Mouse (Mus musculus) urinary bladder, adult 2 months (tissue): ENCODE measurements around the gene Rpa2. TPM values are rescaled to one million over a fixed set of nuclear protein-coding genes. Genes with fewer than 3 reads are reported as not detected.
A peak's percentile ranks its signal among the peaks of the same experiment; 100 is the strongest.
"Not testable (repeated sequence)": the region's sequence is repeated elsewhere in the genome, so short reads cannot be mapped to it uniquely, and the experiment has no call there.

Experiments used
- DNase-seq: peaks from one replicate; pipeline ENCODE4 v3.0.0; 2022; ENCODE audit warnings: low spot score
- polyA plus RNA-seq: library from polyadenylated mRNA; depleted of rRNA; stranded (reverse); fragments of >200 nt; gene quantifications from 2 replicates; pipeline ENCODE4 v1.2.3, GENCODE M21; 2012

Rpa2 gene
- polyA plus RNA-seq, 1 experiment, result 16.8 TPM

DNA sequence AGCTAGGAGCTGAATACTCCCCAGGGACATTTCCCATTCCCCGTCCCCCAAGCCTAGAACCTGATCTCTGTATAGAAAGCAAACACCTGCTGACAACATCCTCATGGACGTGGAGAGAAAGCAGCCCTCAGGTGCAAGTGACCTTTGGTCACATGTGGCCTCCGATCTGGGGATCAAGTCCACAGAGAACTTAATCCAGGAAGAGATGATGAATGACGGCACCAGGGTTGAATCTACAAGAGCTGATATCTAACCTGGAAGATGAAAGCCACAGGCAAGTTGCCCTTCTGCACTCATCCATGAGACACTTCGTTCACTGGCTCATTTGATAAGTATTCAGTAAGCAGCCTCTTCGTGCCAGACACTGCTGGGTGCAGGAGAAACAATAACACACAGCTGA is 5.5 kb upstream of the Rpa2 start:
- DNase-seq, result no peak

DNA sequence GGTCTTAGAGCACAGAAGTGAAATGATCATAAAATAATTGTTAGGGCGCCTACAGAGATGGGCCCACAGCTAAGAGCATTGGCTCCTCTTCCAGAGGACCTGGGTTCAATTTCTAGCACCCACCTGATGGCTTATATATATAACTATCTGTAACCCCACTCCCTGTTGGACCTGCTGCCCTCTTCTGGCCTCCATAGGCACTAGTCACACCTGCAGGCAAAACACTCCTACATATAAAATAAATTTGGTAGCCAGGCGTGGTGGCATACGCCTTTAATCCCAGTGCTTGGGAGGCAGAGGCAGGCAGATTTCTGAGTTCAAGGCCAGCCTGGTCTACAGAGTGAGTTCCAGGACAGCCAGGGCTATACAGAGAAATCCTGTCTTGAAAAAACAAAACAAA is 5.0 kb upstream of the Rpa2 start:
- DNase-seq, result not testable (repeated sequence)

- no peak for DNase-seq
Measured at GRCm38 (mm10) chr4:132771776-132772175, 3.6 kb downstream of the Rpa2 start.

DNA sequence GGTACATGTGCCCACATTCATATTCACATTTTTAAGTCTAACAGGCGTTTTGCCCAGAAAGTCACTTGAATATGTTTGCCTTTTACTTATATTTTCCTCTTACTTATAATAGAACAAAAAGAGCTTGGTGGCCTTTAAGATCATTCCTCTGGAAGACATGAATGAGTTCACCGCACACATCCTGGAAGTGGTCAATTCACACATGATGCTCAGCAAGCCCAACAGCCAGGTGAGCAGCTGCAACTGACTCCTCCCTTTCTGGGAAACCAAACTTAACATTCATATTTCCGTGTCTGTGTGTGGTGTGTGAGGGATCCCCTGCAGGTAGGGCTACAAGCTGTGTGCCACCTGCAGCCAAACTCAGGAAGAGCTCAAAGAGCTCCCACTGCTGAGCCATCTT is 6.8 kb downstream of the Rpa2 start:
- no peak for DNase-seq

- peak; percentile 44 for DNase-seq
Measured at GRCm38 (mm10) chr4:132776764-132777163, 8.6 kb downstream of the Rpa2 start.

GRCm38 (mm10) chr4:132778562-132779201 is 10.6 kb downstream of the Rpa2 start:
- DNase-seq, result no peak

DNA sequence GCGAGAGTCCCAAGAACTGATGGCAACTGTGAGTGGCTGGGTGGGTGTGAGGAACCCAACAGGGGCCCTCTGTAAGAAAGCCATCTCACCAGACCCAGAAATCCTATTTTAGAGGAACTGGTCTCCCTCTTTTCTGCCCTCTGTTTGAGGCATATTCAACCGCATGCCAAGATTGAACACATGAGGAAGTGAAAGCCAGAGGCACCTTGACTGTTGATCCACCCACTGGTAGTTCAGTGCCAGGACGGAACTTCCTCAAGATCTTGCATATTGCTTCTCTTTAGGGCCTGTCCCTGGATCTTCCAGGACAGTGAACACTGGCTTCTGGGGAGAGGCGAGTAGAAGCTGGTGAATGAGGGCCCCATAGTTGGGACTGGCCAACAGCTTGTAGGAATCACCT is 12.2 kb downstream of the Rpa2 start:
- no peak for DNase-seq

DNA sequence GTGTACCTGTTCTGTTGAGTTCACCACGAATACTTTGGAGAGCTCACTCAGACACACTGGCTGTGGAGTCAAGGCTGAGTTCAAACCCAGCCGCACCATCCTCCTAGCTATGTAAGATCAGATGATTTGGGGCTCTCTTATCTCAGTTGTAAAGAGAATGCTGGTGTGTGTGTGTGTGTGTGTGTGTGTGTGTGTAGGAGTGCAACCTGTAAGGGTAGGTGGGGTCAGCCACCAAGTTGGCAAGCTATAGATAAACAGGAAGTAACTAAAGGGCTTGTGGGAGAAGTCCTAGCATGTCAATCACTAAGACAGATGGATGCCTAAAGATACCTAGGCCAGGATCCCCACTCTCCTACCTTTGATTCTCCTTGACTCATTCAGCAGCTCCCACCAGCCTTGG is 15.6 kb downstream of the Rpa2 start:
- no peak for DNase-seq

DNA sequence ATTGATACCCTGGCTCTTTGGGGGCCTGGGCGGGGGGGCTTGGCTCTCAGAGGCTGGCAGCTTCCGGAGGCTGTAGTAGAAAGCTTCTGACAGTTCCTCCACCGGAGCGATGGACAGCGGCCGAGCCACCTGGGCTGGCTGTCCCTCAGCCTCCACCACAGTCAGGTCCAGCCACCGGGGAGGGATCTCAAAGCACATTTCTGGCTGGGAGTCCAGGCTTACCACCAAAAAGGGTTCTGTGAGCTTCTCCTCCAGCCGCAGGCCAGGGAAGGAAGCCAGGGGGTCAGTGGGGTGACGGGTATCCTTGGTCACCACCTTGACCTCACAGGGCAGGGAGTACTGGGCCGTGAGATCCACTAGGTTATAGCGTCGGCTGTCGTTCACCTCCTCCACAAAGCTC is 17.1 kb downstream of the Rpa2 start:
- DNase-seq, result no peak

DNA sequence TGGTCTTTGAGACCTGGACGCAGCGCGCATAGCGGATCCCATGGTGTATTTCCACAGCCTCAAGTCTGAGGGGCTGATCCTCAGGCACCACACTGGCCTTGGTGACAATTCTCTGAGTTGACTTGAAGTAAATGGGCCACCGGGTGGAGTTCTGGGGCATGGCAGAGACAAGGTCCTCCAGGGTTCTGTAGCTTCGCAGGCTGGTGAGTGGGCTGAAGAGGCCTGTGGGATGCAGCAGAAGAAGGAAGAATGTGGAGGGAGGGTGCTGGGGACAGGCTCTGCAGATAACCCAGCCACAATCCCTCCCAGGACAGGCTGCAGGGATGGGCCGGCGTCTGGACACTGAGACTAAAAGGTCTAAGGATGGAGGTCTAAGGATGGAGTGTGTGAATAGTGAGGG is 21.6 kb downstream of the Rpa2 start:
- DNase-seq, result no peak

GRCm38 (mm10) chr4:132793322-132794004 is 25.3 kb downstream of the Rpa2 start:
- DNase-seq, result not testable (repeated sequence)

DNA sequence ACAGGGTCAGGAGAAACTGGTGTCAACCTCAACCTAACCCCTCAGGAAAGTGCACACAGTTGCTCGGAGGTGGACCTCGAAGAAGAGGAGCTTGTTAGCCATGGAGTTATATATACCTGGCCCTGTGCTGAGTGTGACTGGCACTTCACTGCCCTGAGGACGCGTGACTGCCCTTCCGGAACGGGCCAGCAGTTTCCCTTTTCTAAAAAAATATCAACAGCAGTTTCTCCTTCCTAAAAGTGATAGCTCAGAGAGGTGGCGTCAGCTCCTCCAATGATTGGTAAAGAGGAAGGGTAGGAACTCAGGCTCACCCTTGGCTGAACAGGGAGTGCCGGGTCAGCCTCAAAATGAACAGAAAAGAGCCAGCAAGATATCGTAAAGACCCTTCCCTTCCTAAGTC is 25.9 kb downstream of the Rpa2 start:
- no peak for DNase-seq

DNA sequence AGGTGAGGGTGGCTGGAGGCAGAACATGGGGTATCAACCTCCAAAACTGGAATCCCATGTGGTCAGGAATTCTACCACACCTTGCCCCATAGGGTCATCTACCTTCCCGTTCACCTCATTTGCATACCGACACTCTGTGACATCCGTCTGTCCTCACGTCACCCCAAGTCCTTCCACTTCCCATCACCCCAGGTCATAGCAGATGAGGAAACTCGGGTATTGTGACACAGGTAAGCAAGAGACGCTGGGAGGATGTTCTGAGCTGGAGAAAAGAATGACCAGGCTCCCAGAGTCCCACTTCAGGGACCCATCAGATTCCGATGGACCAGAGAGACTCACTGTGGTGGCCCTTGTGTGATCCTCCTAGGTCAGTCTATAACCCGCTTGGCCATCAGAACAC is 26.6 kb downstream of the Rpa2 start:
- DNase-seq, result no peak

GRCm38 (mm10) chr4:132795171-132795570 is 27.0 kb downstream of the Rpa2 start:
- DNase-seq, result no peak

DNA sequence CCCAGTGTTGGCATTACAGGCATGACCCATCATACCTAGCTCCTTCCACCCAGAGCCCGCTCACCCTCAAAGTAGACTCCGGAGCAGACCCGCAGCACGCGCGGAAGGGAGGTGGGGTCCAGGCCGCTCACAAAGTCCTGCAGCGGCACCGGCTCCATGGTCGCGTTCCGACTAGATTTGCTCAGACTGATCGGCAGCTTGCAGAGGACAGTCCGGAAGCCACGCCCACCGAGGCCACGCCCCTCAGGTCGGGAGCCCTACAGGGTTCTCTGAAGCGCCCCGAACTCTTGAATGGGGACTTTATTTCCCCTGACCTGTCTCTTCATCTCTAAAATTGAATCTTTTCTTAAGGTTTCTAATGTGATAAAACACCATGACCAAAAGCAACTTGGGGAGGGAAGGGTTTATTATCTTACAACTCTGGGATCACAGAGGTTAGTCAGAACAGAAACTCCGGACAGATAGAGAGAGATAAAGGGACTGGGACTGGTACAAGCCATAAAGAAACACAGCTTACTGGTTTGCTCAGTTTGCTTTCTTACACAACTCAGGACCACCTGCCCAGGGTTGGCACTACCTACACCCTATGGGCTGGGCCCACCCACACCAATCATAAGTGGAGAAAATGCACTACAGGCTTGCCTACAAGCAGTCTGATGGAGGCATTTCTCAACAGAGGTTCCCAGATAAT is 28.2 kb downstream of the Rpa2 start, which contains the start of gene Themis2:
Themis2 (minus strand) TSS at position 192 of the 691 bp plus-strand sequence.
- peak; percentile 41 for DNase-seq

DNA sequence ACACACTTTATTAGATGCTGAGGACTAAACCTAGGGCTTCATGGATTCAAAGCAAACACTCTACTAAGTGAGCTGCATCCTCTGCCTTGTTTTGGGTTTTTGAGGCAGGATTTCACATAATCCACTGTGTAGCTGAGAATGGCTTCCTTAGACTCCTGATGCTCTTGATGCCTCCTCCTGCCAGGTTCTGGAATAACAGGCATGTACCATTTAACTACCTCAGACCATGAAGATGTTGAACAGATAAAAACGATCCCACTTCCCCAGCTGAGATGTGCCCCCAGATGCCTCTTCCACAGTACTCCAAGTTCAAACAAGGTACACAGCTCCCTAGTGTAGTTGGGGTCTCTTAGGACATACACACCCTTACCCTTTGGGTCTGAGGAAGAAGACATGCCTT is 29.3 kb downstream of the Rpa2 start:
- no peak for DNase-seq

GRCm38 (mm10) chr4:132798028-132798427 is 29.9 kb downstream of the Rpa2 start:
- DNase-seq, result no peak

GRCm38 (mm10) chr4:132798666-132799065 is 30.5 kb downstream of the Rpa2 start:
- not testable (repeated sequence) for DNase-seq

DNA sequence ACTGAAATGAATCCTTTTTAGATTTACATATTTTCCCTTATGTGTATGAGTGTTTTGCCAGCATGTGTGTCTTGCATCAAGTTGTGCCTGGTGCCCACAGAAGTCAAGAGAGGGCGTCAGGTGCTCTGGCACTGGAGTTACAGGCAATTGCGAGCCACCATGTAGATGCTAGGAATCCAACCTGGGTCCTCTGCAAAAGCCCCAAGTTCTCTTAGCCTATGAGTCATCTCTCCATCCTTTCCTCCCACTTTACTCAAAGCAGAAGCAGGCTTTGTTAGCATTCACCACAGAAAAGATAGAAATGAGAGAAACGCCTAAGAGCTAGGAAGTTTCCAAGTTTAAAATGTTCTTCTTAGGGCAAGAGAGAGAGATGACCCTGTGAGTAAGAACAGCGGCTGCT is 31.7 kb downstream of the Rpa2 start:
- DNase-seq, result no peak

GRCm38 (mm10) chr4:132801176-132802077 is 33.3 kb downstream of the Rpa2 start:
- no peak for DNase-seq

DNA sequence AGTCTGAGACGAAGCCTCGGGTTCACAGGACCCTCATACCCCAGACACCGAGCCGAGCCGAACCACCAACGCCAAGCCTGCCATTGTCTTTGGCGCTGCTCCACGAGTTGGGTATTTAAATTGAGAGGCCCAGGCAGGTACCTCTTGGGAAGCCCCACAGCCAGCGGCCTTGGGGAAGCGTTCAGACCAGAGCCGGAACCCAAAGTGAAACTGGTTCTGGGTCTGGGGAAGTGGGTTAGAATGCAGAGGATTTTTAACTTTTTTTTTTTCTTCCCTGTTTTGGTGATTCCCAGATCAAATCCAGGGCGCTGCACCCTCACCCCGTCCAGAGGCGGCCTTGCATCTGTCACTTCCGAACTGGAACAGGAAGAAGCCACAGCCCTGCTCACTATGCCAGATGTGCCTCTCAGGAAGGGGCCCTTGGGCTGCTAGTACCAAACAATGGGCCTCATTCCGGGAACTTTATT is 34.1 kb downstream of the Rpa2 start:
- DNase-seq, result no peak

- DNase-seq, result no peak
Measured at GRCm38 (mm10) chr4:132803212-132803611, 35.1 kb downstream of the Rpa2 start.
